Mouse (Mus musculus): Measurements from ENCODE around the gene Cherp. TPM values are rescaled to one million over a fixed set of nuclear protein-coding genes. Genes with fewer than 3 reads are reported as not detected.

Cherp gene
- total RNA-seq, 2 experiments from 2014 or later, result 19.7 to 26.1 TPM

DNA sequence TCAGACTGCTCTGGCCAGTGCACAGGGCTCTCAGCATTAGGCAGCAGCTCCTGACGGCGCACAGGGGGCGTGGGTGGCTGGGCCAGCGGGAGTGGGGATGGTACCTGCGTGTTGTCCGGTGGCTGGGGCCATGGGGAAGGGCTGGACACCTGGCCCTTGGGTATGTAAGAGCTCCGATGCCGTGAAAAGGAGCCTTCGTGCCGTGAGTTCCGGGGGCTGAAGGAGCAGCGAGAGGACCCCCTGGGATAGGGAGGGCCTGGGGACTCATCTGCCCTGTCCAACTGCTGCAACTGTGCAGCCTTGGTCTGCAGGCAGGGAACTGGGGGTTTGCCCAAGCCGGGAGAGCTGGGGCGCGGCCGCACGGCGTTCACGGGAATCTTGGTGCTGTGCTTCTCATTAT lies 21.2 kb upstream of the Cherp start:
- peak; percentile 31 for DNase-seq

DNA sequence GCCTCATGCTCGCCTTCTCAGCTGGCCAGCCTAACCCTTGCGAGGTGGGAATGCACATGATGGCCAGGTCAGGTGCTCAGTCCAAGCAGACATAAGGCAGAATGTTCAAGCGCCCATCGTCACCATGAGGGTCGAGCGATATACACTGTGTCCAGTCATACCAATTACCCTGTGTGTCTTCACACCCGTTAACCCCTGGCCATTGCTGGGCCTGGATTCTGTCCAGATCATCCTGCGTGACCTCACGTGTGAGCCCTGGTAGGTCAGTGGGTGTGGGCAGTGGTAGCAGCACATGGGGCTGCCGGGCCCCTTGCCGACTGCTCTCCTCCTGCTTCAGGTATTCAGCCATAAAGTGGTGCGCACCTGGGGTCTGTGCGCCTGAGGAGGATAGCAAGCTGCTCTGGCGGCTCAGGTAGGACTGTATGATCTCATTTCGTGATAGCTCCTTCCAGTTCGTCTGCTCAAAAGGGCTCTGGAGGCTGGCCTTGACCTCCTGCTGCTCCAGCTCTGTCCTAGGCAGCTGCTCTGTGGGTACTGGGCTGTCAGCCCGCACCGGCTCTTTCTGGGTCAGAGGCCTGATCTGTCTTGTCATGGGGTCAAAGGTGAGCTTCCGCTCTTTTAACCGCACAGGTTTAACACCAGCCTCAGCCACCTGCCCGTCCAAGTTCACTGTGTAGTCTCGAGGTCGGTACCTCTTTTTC lies 20.5 kb upstream of the Cherp start:
- peak; percentile 51 for DNase-seq
- H3K4me3 ChIP-seq, result peak overlapping the region; percentile 1
- H3K27ac ChIP-seq, result peak overlapping the region; percentile 97
- TF ChIP-seq CTCF (IDR thresholded peaks at IDR 0.05), result no peak
- intact Hi-C loops (cut with DNase I), result loop anchor here (10.0 kb wide), 1 partner anchor 729 kb away; no protein-coding TSS in a partner anchor

More for the DNA sequence above, 21.2 kb upstream of the Cherp start:
- H3K27ac ChIP-seq, result peak overlapping the region; percentile 97
- H3K4me3 ChIP-seq, result no peak overlapping the region; the same call in 1 of the 2 replicates
- intact Hi-C loops (cut with DNase I), result loop anchor here (10.0 kb wide), 1 partner anchor 729 kb away; no protein-coding TSS in a partner anchor
- TF ChIP-seq CTCF (IDR thresholded peaks at IDR 0.05), result no peak

DNA sequence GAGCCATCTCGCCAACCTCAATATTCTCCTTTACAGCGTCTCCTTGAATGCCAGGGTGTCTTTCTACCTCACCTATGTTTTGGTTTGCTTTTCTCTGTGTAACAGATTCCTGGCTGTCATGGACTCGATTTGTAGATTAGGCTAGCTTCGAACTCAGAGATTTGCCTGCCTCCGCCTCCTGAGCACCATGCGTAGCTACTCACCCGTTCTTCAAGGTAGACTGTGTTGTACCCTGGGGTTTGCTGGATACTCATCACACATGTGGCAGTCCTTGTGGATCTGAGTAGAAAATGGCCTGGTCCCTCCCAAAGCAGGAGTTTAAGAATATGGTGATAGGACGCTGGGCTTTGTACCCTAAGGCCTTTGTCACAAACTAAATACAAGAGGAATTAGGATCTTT lies 18.4 kb upstream of the Cherp start:
- intact Hi-C loops (cut with DNase I), result loop anchor here (2.0 to 10.0 kb wide), 3 partner anchors 53 to 731 kb away; no protein-coding TSS in a partner anchor
- H3K4me3 ChIP-seq, result peak overlapping the region; percentile 92
- no peak for TF ChIP-seq CTCF (IDR thresholded peaks at IDR 0.05)
- H3K27ac ChIP-seq, result peak overlapping the region; percentile 95
- DNase-seq, result no peak

DNA sequence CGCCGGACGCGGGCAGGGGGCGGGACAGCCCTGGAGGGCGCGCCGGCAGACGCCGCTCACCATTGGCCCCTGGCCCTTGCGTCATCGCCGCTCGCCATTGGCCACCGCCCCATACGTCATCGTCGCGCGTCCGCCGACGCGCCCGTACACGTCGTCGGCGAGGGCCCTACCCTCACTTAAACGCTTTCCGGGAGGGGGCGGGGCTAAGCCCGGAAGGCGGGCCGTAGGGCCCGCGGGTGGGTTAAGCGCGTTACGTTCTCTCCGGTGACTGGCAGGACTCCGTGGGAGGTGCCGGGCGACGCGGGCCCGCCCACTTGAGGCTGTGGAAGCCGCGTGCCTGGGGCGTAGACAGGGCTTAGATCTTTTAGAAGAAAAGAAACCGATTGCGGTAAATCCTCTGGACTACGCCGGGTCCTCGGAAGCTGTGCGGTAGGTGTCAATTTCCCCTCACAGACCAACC lies 17.6 kb upstream of the Cherp start:
- intact Hi-C loops (cut with DNase I), result loop anchor here (2.0 to 10.0 kb wide), 3 partner anchors 54 to 732 kb away; no protein-coding TSS in a partner anchor
- peak overlapping the region; percentile 92 for H3K4me3 ChIP-seq
- peak; percentile 100 for DNase-seq
- peak overlapping the region; percentile 95 for H3K27ac ChIP-seq
- TF ChIP-seq CTCF (IDR thresholded peaks at IDR 0.05), result no peak

DNA sequence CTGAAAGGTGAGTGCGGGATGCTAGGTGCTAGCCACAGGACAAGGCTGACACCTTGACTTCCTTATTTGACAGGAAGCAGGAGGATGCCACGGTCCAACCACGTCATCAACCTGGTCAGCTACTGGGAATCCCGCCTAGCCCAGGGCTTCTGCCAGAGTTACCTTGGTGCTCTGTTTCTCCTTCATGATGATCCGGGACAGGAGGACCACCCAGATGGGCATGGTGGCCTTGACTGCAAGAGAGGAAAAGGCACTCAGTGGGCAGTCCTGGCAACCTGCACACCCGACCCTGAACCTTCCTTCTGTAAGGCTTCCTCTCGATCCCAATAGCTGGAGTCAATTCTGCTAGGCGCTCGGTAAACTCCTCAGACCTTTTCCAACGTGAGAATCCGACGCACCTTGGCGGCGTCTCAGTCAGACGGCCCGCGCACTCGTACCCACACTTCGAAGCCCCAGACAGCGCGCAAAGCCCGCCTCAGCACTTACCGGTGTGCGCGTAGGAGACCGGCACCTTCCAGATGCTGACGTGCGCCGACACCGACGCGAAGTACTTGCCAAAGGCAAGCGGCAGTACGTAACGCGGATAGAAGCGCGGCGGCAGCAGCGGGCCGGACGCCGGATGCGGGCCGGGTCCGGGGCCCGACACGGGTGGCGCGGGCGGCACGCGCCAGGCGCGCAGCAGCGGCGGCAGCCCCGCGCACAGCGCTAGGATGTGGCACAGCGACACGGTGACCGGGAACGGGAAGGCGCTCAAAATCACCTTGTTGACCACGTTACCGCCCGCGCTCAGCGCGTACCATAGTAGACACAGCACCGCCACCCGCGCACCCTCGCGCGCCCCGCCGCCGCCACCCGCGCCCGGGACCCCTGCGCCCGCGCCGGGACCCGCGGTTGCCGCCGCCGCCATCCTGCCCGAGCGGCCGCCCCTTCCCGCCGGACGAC lies 16.9 kb upstream of the Cherp start, which contains the start of gene Slc35e1:
Gene Slc35e1 (minus strand): TSS at position 935 of the 942 bp plus-strand sequence.
- DNase-seq, result peak; percentile 70
- no peak for TF ChIP-seq CTCF (IDR thresholded peaks at IDR 0.05)
- intact Hi-C loops (cut with DNase I), result loop anchor here (2.0 to 10.0 kb wide), 3 partner anchors 55 to 733 kb away; no protein-coding TSS in a partner anchor
- Histone ChIP-seq H3K4me3 (peak within 1 kb of the TSS; percentile 92), H3K27ac (peak within 1 kb of the TSS; percentile 95)

DNA sequence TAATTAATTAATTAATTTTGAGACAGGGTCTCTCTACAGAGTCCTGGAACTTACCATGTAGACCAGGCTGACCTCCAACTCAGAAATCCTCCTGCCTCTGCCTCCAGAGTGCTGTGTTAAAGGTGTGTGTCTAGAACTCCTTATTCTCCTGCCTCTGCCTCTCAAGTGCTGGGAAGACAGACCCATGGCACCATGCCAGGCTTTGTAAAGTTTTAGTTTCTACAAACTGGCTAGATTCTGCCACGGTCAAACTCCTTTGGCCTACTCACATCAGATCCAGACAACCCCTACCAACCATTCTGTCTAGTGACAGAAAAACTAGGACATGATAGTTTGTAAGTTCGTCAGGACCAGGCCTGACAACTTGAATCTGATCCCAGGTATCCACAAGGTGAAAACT lies 16.0 kb upstream of the Cherp start:
- TF ChIP-seq CTCF (IDR thresholded peaks at IDR 0.05), result no peak
- Histone ChIP-seq H3K4me3 (peak overlapping the region; percentile 92), H3K27ac (peak overlapping the region; percentile 94)
- no peak for DNase-seq
- intact Hi-C loops (cut with DNase I), result loop anchor here (5.0 to 10.0 kb wide), 2 partner anchors 76 to 734 kb away; no protein-coding TSS in a partner anchor

DNA sequence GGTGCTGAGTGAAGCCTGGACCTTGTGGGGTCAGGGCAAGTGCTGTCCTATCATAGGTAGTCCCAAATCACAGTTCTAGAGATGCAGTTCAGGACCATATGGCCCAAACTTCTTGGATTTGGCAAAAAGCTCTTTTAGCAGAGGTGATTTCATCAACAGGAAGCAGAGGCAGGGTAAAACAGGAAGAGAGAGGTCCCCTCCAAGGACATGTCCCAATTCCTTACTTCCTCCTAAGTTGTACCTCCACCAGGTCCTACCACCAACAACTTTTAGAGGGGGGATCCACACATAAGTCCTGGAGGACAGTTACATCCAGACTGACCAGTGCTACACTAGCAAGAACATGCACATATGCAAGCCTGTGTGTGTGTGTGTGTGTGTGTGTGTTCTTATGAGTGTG lies 12.0 kb upstream of the Cherp start:
- intact Hi-C loops (cut with DNase I), result no loop called here

DNA sequence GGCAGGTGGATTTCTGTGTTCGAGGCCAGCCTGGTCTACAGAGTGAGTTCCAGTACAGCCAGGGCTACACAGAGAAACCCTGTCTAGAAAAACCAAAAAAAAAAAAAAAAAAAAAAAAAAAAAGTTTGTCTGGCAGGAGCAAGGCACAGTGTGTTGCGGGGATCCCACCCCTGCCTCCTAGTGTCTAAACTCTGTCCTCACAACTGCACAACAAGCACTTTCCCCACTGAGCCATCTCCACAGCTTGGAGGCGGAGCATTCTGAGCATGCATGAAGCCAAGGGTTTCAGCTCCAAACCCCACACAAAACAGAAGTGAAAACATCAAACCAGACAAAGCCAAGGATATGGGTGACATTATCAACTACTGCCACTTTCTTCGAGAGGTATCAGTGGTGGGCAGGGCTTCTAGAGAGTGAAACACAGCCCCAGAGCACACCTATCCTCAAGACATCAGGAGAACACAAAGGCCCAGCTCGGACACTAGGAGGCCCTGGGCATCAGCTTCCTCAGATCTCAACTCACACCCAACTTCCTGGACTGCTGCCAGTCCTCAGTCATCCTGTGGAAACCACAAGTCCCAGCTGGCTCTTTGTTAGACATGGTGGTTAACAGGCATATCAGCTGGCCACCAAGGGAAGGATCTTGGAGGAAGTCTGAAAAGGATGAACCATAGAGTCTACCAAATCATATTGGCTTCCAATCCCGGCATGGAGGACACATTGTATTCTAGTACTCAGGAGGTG lies 10.6 kb upstream of the Cherp start:
- no peak for TF ChIP-seq CTCF (IDR thresholded peaks at IDR 0.05)
- intact Hi-C loops (cut with DNase I), result no loop called here

More for the DNA sequence above, 12.0 kb upstream of the Cherp start:
- TF ChIP-seq CTCF (IDR thresholded peaks at IDR 0.05), result no peak
- no peak overlapping the region for H3K4me3 ChIP-seq
- no peak for DNase-seq
- H3K27ac ChIP-seq, result no peak overlapping the region

DNA sequence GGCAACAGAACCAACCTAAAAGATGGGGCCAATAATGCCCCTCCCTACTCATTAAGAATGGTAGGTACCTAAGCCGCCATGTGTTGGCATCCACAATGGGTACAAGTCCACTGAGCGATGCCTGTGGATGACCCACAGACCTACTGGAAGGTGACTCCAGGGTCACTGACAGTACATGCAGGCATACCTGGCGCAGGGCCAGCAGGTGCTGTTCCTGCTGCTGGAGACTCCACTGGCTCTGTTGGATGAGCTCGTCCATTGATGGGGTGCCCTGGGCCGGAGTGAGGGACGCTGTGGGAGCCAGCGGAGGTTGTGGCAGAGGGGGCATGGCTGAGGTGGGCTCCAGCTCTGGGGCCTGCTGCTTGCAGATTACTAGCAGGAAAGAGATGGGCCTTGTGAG lies 4.3 kb downstream of the Cherp start:
- DNase-seq, result no peak
- intact Hi-C loops (cut with DNase I), result loop anchor here (2.0 kb wide), 1 partner anchor 26 kb away; no protein-coding TSS in a partner anchor
- no peak for TF ChIP-seq CTCF (IDR thresholded peaks at IDR 0.05)
- Histone ChIP-seq H3K4me3 (no peak overlapping the region), H3K27ac (no peak overlapping the region)

More for the DNA sequence above, 10.6 kb upstream of the Cherp start:
- Histone ChIP-seq H3K4me3 (no peak overlapping the region), H3K27ac (0 out of 2 replicates have a peak overlapping the region, but pooled peaks have one; percentile 3)
- no peak for DNase-seq

DNA sequence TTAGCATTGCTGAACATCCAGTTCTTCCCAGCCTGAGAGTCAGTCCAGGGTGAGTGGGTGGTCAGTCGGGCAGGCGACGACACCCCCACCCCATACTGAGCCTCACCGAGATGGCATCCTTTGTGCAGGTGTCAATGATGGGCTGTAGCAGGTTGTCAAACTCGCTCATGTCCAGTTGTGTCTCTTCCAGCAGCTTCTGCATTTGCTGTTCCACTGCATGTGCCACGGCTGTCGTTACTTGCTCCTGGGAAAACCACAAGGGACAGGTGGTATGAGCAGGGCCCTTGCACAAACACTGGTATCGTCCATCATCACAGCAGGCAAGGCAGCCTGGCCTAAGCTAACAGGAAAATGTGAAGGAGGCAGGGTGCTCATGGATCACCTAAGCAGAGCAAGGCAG lies 5.0 kb downstream of the Cherp start:
- DNase-seq, result no peak
- no peak for TF ChIP-seq CTCF (IDR thresholded peaks at IDR 0.05)
- H3K4me3 ChIP-seq, result no peak overlapping the region
- H3K27ac ChIP-seq, result peak overlapping the region; percentile 53; the same call in 1 of the 2 replicates
- intact Hi-C loops (cut with DNase I), result loop anchor here (2.0 kb wide), 1 partner anchor 25 kb away; no protein-coding TSS in a partner anchor

DNA sequence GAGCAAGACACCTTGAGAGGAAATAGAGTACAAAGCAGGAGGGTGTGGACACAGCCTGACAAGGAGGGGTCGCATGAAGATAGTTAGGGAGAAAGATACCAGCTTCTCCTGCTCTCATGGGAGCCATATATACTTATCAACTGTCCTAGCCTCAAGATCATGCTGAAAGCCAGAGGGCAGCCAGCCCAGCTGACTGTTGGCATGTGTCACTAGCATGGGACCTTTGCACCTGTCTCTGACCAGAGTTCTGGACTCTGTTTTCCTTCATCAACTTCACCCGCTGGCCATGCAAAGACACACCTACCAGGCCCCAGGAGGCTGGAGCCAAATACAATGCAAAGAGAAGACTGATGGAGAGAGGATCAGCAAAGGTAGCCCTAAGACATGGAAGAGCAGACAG lies 5.8 kb downstream of the Cherp start:
- TF ChIP-seq CTCF (IDR thresholded peaks at IDR 0.05), result no peak
- intact Hi-C loops (cut with DNase I), result no loop called here
- peak; percentile 56 for DNase-seq
- Histone ChIP-seq H3K4me3 (no peak overlapping the region), H3K27ac (peak overlapping the region; percentile 62)
